Mouse (Mus musculus) v-Abl transformed pro-B cells (cell line): ENCODE results near the gene H2-D1.

Experiments
- in situ Hi-C, 2 experiments: fragments of 400-800 bp; cut with MboI; formaldehyde crosslinking; loops; one replicate each; pipeline ENCODE4 v1.15.1; 2025; ENCODE audit not compliant: unreplicated experiment in 2 of 2

Gene H2-D1

GRCm38 (mm10) chr17:35280276-35280675 lies 17.7 kb downstream of the H2-D1 start:
- in situ Hi-C loops: no loop called here

GRCm38 (mm10) chr17:35285431-35285830 lies 22.9 kb downstream of the H2-D1 start:
- in situ Hi-C loops: no loop called here

- in situ Hi-C loops: loop anchor here in 1 of 2 experiments (10.0 kb wide), 1 partner anchor 239 kb away; the partner anchor contains the start of gene Psors1c2
Measured at GRCm38 (mm10) chr17:35295796-35296195, 33.3 kb downstream of the H2-D1 start.

- in situ Hi-C loops: loop anchor here (5.0 to 10.0 kb wide), 3 partner anchors 43 to 1336 kb away; no protein-coding TSS in a partner anchor
Measured at GRCm38 (mm10) chr17:35300261-35300945, 37.9 kb downstream of the H2-D1 start.

- in situ Hi-C loops: loop anchor here (5.0 to 10.0 kb wide), 3 partner anchors 44 to 1337 kb away; no protein-coding TSS in a partner anchor
Measured at GRCm38 (mm10) chr17:35301645-35302258, 39.2 kb downstream of the H2-D1 start.

- in situ Hi-C loops: loop anchor here (5.0 to 10.0 kb wide), 3 partner anchors 46 to 1338 kb away; no protein-coding TSS in a partner anchor
Measured at GRCm38 (mm10) chr17:35303271-35303670, 40.7 kb downstream of the H2-D1 start.

GRCm38 (mm10) chr17:35303756-35304350 lies 41.3 kb downstream of the H2-D1 start:
- in situ Hi-C loops: loop anchor here (5.0 to 10.0 kb wide), 3 partner anchors 47 to 1339 kb away; no protein-coding TSS in a partner anchor

GRCm38 (mm10) chr17:35304478-35304877 lies 41.9 kb downstream of the H2-D1 start:
- in situ Hi-C loops: loop anchor here (5.0 to 10.0 kb wide), 3 partner anchors 47 to 1340 kb away; no protein-coding TSS in a partner anchor

GRCm38 (mm10) chr17:35304921-35305320 lies 42.4 kb downstream of the H2-D1 start:
- in situ Hi-C loops: loop anchor here (5.0 to 10.0 kb wide), 3 partner anchors 48 to 1340 kb away; no protein-coding TSS in a partner anchor
